Mouse (Mus musculus): ENCODE measurements around the gene Lgals3.

GRCm38 (mm10) chr14:47367461-47367860, at the start of gene Lgals3:
- no peak for TF ChIP-seq CTCF (IDR thresholded peaks at IDR 0.05; ENCODE audit: low read depth, low read length)
- 0 out of 2 replicates have a peak, but pooled peaks have one; percentile 52 for TF ChIP-seq EP300 (IDR thresholded peaks at IDR 0.05; ENCODE audit: insufficient read depth, low read depth, low read length)
